Mouse (Mus musculus) MEL-GATA-1-ER (cell line): ENCODE data around the gene Ifi206.
"Not testable (repeated sequence)": the region's sequence is repeated elsewhere in the genome, so short reads cannot be mapped to it uniquely, and the experiment has no call there.

Experiments used
- DNase-seq: peaks from one replicate; pipeline ENCODE4 v3.0.0-alpha.2; 2012; ENCODE audit warnings: low read depth; ENCODE audit errors: extremely low read depth

The Ifi206 gene

GRCm38 (mm10) chr1:173490812-173491480 lies at the start of gene Ifi206:
Gene Ifi206 (minus strand): TSS chr1:173491041.
- DNase-seq = not testable (repeated sequence)

GRCm38 (mm10) chr1:173535791-173536190 lies 45.0 kb upstream of the Ifi206 start, which contains the start of gene Ifi214:
Gene Ifi214 (minus strand): TSS chr1:173535957.
- not testable (repeated sequence) for DNase-seq

DNA sequence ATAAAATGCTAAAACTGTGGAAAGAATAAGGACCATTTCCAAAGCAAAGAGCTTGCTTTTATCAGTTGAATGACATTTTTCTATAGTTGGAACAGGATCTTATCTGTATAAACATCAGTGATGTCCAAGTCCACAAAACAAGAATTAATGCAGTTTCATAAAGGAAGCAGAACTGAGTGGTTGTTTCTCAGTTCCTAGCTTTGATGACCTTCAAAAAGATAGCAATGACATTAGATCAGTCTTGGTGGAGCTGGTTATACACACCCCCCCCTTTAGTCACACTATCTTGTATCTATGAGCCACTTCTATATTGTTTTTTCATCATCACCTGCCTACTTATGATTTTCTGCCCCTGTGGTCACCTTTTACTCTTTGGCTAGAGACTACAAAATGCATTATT lies 30.6 kb upstream of the Ifi206 start:
- no peak for DNase-seq

- not testable (repeated sequence) for DNase-seq
Measured at GRCm38 (mm10) chr1:173510595-173510994, 19.8 kb upstream of the Ifi206 start.

DNA sequence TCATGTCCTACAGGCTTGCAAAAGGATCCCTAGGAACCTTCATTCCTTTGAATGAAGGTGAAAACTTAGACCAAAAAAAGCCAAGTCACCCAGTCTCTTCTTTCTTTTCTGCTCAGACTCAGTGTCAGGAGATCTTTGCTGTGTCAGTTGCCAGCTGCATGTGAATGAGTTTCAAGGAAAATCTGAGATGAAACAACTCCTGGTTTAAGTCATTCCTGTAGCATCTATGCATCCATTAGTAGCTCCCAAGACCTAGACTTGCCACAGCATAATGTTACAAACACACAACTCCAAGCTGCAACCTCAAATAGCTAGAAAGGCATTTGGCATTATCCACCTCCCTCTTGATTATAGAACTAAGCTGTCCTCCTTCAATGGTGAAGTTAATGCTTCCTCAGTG lies 642 bp upstream of the Ifi206 start:
- not testable (repeated sequence) for DNase-seq

DNA sequence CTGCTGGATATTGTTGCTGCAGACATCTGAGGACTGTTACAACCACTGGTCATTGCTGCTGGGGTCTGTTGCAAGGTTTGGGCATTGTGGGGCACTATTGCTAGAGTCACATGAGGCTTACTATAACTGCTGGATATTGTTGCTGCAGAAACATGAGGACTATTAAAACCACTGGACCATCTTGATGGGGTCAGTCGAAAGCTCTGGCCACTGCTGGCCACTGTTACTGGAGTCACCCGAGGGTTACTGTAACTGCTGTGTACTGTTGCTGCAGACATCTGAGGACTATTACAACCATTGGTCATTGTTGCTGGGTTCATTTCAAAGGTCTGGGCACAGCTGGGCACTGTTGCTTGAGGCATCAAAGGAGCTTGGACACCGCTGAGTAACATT lies 9.7 kb downstream of the Ifi206 start:
- not testable (repeated sequence) for DNase-seq

DNA sequence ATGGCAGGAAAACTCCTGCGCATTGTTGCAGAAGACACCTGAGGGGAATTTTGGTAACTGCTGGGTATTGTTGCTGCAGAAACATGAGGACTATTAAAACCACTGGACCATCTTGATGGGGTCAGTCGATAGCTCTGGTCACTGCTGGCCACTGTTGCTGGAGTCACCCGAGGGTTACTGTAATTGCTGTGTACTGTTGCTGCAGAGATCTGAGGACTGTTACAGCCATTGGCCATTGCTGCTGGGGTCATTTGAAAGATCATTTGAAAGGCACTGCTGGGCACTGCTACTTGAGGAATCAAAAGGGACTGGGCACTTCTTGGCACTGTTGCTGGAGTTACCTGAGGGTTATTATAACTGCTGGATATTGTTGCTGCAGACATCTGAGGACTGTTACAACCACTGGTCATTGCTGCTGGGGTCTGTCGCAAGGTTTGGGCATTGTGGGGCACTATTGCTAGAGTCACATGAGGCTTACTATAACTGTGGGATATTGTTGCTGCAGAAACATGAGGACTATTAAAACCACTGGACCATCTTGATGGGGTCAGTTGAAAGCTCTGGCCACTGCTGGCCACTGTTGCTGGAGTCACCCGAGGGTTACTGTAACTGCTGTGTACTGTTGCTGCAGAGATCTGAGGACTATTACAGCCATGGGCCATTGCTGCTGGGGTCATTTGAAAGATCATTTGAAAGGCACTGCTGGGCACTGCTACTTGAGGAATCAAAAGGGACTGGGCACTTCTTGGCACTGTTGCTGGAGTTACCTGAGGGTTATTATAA lies 10.3 kb downstream of the Ifi206 start:
- not testable (repeated sequence) for DNase-seq

DNA sequence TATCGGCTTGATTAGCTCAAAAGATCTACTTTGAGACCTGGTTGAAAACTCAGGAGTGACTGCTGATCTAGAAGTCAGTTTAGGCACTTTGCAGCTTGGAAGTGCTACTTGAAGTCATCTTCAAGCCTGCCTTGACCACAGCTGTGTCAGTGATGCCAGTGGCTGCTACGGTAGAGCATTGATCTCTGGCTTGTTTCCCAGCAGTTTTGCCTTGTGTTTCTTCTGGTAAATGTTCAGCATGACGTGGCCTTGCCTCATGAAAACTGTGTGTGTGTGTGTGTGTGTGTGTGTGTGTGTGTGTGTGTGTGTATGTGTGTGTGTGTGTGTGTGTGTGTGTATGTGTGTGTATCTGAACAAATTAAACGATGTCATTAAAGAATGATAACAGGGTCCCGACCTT lies 34.1 kb downstream of the Ifi206 start:
- no peak for DNase-seq

- DNase-seq = peak; percentile 49
Measured at GRCm38 (mm10) chr1:173456139-173456754, 34.6 kb downstream of the Ifi206 start.

DNA sequence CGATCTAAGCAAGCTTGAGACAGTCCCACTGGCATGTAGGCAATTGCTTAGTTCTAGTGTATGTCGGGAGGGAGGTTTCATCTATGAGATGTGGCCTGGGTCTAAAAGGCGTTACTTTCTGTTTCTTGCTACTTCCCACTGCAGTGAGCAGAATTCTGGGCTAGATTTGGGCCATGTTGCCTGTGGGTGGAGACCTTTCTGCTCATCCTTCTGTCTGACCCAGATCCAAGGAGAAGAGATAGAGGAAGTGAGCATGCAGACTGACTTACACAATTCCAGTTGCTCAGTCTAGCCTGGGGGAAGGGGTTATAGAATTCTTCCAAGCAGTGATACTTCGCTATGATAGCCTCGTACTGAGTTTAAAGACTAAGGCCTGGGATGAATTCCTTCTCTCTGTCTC lies 39.2 kb downstream of the Ifi206 start:
- no peak for DNase-seq

- no peak for DNase-seq
Measured at GRCm38 (mm10) chr1:173450621-173451020, 40.2 kb downstream of the Ifi206 start.

DNA sequence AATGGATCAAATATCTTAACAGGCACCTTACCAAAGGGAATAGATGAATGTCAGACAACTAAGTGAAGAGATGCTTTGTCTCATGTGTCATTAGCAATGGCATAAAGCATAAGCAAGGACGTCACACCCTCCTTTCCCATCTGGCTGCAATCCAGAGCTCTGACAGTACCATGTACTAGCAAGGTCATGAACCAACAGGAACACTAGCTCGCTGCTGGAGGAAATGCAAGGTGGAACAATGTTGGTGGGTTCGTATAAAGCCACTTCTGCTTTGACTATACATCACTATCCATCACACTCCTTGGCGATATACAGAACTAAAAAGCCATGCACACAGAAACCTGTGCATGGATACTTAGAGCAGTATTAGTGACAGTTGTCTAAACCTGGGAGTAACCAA lies 43.8 kb downstream of the Ifi206 start:
- DNase-seq = no peak

DNA sequence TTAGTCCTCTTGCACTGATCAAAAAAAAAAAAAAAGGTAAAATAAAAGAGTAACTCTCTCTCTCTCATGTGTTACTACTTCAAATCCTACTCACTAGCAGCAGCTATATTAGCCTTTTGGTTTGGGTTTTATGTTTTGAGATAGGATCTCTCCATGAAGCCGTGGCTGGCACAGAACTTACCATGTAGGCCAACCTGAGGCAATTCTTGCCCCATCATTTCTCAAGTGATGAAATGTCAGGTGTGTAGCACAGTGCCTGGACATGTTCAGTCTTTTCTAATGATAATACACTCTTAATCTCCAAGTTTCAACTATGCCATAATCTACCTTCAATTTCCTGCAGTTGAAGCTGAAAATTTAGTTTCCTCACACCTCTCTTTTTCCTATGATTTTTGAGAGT lies 47.8 kb downstream of the Ifi206 start:
- DNase-seq = no peak

DNA sequence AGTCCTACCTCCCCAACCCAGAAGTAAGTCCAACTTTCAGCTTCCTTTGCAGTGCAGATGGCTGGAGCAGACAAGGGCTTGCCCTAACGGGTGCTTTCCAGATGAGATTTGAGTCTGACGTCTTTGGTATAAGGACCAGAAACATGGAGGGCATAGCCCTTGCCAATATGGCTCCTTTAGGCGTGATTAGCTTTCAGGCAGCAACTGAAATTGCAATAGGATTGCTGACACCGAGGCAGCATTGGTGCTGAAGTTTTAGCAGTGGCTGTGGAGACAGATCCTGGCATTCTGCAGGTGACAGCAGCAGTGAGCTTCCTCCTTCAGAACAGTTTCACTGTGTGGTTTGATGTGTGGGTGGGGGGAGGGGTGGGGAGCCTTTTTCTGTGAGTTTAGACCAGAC lies 49.6 kb downstream of the Ifi206 start:
- peak; percentile 33 for DNase-seq

GRCm38 (mm10) chr1:173440681-173441080 lies 50.2 kb downstream of the Ifi206 start:
- DNase-seq = peak; percentile 56

DNA sequence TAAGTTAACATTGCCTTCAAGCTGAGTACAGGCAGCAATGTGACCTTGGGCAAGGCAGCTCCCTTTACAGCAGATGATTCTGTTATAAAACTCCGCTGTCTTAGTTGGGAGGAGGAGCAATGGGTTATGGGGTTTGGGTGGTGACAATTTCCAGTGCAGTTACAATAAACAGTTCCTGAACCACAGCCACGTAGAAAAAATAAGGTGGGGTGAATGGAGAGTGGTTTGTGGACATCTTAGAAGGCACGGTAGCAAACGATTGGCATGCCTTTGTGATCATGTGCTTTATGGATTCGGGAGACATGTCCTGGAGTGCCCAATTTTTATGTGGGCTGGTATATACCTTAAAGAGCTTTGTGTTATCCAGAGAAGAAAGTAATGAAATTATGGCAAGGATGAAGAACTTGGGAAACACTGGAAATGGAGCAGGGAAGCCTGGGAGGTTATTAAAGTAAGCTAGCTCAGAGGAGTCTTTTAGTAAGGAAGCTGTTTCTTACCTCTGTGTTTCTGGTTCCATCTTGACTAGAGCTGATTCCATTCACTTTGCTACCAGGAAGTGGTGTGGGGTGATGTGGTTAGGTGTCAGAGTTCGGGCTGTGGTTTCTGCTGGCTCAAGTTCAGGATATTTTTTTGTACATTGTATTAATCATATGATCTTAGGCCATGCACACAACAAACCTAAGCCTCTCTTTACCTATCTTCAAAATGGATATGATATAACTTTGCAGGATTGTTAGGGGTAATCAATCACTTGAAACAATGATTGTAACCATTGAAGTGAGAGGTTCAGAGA lies 53.5 kb downstream of the Ifi206 start:
- DNase-seq = no peak

GRCm38 (mm10) chr1:173432411-173432810 lies 58.4 kb downstream of the Ifi206 start:
- DNase-seq = no peak

DNA sequence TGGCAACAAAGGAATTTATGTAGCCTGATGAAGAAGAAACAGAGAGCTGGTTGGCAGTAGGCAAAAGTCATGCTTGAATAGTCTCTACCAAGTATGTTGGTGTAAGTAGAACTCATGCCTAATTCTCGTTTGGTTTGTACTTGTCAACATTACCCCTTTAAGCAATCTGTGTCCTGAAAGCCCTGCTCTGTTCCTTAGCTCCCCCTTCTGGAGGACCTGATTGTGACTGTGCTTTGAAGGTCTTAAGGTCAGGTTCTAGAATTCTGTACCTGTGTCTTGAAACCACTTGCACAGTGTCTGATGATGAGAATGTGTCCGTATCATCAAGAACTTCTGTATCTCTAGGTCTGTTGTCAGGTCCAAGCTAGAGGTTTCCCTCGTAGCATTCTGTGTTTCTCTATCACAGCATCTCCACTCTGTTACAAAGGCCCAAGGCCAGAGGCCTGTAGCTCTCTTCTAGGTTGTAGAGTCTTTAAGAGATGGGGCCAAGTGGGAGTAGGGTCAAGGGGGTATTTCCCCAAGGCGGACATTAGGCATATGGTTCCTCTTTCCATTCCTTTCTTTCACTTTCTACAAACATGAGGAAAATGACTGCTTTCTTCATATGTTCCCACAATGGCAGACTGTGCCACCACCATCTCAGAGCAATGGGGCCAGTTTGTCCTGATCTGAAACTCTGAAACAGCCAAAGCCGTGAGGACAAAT lies 60.7 kb downstream of the Ifi206 start:
- no peak for DNase-seq

DNA sequence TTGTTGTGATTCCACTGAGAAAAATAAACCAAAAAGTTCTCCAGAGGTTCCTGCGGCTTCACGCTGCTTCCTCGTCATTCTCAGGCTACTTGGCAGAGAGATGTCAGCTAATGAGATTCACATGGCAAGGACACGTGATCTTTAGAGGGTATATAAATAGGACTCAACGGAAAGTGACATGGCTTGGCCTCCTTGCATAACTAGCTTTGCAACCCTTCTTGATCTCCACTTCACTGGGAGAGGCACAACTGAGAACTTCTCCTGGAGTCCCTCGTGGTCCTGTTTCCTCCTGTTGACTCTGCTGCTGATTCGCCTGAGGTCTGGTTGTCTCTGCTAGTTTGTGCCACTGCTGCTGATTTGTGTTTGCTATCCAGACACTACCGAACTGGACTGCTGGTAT lies 63.5 kb downstream of the Ifi206 start:
- no peak for DNase-seq

DNA sequence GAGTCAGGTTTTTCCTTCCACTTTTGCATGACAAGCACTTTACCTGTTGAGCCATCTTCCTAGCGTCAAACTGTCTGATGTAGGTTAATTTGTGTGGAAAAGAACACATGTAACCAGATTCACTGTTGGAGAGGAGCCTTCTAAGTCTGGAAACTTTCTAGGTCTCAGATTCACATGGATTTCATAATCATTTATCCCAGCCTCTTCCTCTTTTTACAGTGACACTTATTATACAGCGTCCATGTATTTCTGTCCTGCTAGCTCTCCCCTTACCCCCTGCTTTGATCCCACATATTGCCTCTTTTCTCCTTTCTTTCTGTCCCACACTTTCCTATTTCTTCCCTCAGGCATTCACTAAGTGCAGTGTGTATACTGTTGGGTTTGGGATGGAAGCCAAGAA lies 64.5 kb downstream of the Ifi206 start:
- DNase-seq = no peak

DNA sequence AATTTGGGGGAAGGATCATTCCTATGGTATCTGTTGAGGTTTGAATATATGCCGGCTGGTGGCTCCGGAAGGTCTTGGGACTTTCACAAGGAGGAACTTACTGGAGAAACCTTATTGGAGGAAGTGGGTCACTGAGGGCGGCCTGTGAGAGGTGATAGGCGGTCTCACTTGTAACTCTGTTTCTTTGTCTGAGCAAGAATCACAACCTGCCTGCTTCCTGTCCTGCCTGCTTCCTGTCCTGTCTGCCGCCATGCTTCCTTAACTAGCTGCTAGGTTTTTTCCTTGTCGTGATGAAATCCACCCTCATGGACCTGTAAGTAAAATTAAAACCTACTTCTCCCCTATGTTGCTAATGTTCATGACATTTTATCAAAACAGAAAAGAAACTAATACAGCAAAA lies 70.5 kb downstream of the Ifi206 start:
- peak; percentile 74 for DNase-seq
